Mouse (Mus musculus) monocyte, adult 5-6 weeks (primary cell): ENCODE data around the gene Bspry. TPM values are rescaled to one million over a fixed set of nuclear protein-coding genes. Genes with fewer than 3 reads are reported as not detected.

Experiments used
- ATAC-seq: fragments of 153-309, 156-312 bp; replicated peaks from 2 replicates; pipeline ENCODE4 v1.8.0; 2017; ENCODE audit warnings: mild to moderate bottlenecking; ENCODE audit not compliant: low TSS enrichment, insufficient number of reproducible peaks, severe bottlenecking, poor library complexity, low FRiP score
- total RNA-seq: library from RNA; stranded (forward); fragments of 200-1000, 200-491, 200-594 nt; gene quantifications from 3 replicates; pipeline ENCODE4 v1.2.3, GENCODE M21; 2017

Bspry gene
- total RNA-seq, 1 experiment from 2014 or later: 8.4 TPM

GRCm38 (mm10) chr4:62506798-62507197 lies 26.9 kb downstream of the Bspry start:
- ATAC-seq: no peak

- ATAC-seq: no peak
These were observed 29.0 kb downstream of the Bspry start for GRCm38 (mm10) chr4:62508839-62509238.

- ATAC-seq: no peak
These were observed 30.1 kb downstream of the Bspry start for GRCm38 (mm10) chr4:62509946-62510345.

- ATAC-seq: no peak
These were observed 34.2 kb downstream of the Bspry start for GRCm38 (mm10) chr4:62513998-62514506.

GRCm38 (mm10) chr4:62514995-62515394 lies 35.1 kb downstream of the Bspry start:
- ATAC-seq: no peak

GRCm38 (mm10) chr4:62515490-62515889 lies 35.6 kb downstream of the Bspry start:
- no peak for ATAC-seq

GRCm38 (mm10) chr4:62516079-62516478 lies 36.2 kb downstream of the Bspry start:
- no peak for ATAC-seq

- no peak for ATAC-seq
These were observed 36.7 kb downstream of the Bspry start for GRCm38 (mm10) chr4:62516579-62516978.

GRCm38 (mm10) chr4:62517046-62517445 lies 37.2 kb downstream of the Bspry start:
- no peak for ATAC-seq

GRCm38 (mm10) chr4:62517538-62518415 lies 37.9 kb downstream of the Bspry start:
- ATAC-seq: no peak

GRCm38 (mm10) chr4:62518416-62519121 lies 38.7 kb downstream of the Bspry start:
- ATAC-seq: no peak

- peak; percentile 5; the same call in 1 of the 2 replicates for ATAC-seq
These were observed 39.4 kb downstream of the Bspry start for GRCm38 (mm10) chr4:62519122-62519848.

GRCm38 (mm10) chr4:62519849-62520233 lies 40.0 kb downstream of the Bspry start, which contains the start of gene Alad:
Gene Alad, minus strand, starts transcription at chr4:62519918.
- ATAC-seq: peak; percentile 30

GRCm38 (mm10) chr4:62520892-62521400 lies 41.1 kb downstream of the Bspry start:
- ATAC-seq: no peak

- peak; percentile 97 for ATAC-seq
These were observed 45.0 kb downstream of the Bspry start, which contains the start of the genes Pole3 and 4933430I17Rik for GRCm38 (mm10) chr4:62524651-62525488. Gene Pole3, minus strand, starts transcription at chr4:62525068. Gene 4933430I17Rik, plus strand, starts transcription at chr4:62525369.

GRCm38 (mm10) chr4:62525489-62525811 lies 45.6 kb downstream of the Bspry start:
- ATAC-seq: no peak

- ATAC-seq: no peak
These were observed 46.4 kb downstream of the Bspry start for GRCm38 (mm10) chr4:62526256-62526655.

GRCm38 (mm10) chr4:62527655-62528054 lies 47.8 kb downstream of the Bspry start:
- no peak for ATAC-seq
